Mouse (Mus musculus) T-helper 2 cell (primary cell): Measurements from ENCODE around the gene Tmc6.

Experiments used
- in situ Hi-C: fragments of 300-600 bp; cut with MboI, MseI; formaldehyde crosslinking; loops from one replicate; pipeline ENCODE4 v1.15.1; 2025; ENCODE audit warnings: high pct_unique_total_duplicates

Tmc6 gene

DNA sequence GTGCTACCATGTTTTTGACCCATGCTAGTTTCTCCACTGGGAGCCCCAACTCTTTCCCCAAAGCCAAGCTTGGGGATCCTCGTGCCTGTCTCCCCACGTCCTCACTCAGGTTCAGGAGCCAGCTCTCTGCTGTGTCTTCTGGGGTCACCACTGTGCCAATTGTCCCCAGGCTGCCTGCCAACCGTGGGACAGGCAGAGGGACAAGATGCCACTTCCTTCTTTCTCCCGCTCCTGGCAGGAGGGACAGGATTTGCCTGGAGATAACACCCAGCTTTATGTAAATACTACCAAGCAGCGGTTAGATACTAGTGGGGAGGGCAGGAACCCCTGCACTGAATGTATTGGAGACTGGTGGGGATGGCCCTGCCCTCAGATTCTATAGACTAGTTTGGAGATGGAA, 31.9 kb upstream of the Tmc6 start:
- in situ Hi-C loops, result loop anchor here (25.0 kb wide), 1 partner anchor 1427 kb away; no protein-coding TSS in a partner anchor

DNA sequence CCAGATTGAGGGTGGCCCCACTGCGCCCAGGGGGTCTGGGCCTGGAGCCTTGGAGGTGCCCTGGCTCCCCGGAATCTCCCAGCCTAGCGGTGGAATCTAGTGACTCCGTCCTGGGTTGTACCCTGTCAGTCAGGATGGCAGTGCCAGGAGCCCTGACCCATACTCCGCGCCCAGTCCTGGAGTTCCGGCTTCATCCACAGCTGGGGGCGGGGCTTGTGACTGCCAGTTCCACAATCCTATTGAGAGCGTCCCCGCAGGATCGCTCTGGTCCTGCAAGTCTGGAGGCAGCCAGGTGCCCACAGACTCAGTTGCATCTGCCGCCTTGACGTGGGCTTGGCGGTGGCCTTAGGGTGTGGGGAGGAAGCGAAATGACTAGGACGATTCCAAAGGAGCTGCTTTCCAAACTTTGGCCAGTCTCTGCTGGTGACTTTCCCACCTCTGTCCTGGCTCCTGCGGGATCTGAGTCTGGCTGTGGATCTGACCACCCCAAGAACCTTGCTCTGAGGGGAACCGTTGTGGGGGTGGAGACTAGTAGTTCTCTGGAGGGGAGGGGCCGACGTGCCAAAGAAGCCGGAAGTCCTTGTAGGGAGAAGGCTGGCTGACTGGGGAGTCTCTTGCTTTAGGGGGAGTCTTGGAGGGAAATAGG, 28.5 kb upstream of the Tmc6 start:
- in situ Hi-C loops, result loop anchor here (25.0 kb wide), 1 partner anchor 1423 kb away; no protein-coding TSS in a partner anchor

DNA sequence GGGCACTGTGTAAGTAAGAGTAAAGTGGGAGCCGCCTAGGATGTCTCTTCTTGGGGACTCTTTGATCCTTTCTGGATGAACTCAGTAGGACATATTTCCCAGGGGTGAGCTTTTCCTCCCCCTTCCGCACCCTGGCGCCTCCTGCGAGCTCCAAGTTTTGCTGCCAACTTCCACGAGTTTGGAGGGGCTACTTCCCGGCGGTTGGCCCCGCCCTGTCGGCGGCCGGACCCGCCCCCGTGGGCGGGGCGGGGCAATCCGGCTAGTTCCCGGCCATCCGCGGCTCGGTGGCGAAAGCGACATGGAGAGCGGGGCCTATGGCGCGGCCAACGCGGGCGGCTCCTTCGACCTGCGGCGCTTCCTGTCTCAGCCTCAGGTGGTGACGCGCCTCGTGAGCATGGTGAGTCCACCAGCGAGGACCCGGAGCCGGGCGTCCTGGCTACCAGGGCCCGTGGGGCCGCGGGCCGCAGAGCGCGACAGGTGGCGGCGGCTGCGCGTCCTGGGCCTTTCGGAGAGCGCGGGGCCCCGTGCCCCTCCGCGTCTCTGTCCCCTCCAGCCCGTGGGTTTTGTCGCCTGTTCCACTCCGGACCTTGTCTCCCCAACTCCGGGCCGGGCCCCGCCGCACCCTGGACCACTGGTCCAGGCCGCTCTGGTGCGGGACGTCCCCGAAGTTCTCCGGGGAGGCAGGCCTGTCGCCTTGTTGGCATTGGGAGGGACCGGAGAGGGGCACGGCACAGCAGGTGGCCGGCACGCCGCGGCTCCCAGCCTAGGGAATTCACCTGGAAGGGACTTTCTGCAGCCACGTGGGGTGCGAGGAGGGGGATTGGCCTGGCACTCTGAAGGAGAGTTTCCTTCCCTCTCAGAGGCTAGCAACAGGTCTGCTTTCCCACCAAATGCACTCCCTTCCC, 27.7 kb upstream of the Tmc6 start, which contains the start of the genes Gm20708 and Syngr2:
Gene Gm20708 (plus strand): TSS at position 262 of the 905 bp plus-strand sequence.
Gene Syngr2 (plus strand): TSS at position 262 of the 905 bp plus-strand sequence.
- in situ Hi-C loops, result loop anchor here (25.0 kb wide), 1 partner anchor 1422 kb away; no protein-coding TSS in a partner anchor

DNA sequence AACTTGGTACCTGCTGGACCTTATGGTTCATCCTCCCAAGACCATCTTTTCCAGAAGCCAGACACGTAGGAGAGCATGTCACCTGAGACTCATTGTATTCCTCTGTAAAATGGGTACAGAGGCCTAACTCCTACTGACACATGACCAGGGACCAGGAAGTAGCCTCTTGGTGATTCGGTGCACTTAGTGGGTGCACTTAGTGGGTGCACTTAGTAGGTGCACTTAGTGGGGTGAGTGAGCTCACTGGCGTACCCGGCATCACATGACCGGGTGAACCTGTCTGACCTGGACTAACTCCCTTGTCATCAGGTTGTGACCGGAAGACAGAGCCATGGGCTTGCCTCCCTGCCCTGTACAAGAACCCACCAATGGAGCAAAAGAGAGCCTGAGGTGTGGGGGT, 24.8 kb upstream of the Tmc6 start:
- in situ Hi-C loops, result loop anchor here (25.0 kb wide), 1 partner anchor 1419 kb away; no protein-coding TSS in a partner anchor

DNA sequence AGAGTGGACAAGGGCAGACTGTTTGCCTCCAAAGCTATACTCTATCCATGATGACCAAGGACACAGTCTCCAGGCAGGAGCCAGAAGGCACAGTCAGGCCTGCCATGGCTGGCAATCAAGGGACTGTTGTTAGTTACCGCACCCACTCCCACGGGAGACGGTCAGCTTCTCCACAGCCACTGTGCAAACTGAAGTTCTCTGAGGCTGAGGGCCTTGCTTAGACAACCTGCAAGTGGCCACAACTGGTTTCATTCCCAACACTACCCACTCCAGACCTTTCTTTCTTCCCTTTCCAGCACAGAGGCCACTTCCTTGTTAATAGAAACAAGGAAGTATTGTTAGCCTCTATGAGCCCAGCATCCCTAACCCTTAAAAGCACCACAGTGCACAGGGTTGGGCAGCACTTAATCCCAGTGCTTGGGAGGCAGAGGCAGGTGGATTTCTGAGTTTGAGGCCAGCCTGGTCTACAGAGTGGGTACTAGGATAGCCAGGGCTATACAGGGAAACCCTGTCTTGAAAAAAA, 21.2 kb upstream of the Tmc6 start:
- in situ Hi-C loops, result loop anchor here (25.0 kb wide), 1 partner anchor 1416 kb away; no protein-coding TSS in a partner anchor

DNA sequence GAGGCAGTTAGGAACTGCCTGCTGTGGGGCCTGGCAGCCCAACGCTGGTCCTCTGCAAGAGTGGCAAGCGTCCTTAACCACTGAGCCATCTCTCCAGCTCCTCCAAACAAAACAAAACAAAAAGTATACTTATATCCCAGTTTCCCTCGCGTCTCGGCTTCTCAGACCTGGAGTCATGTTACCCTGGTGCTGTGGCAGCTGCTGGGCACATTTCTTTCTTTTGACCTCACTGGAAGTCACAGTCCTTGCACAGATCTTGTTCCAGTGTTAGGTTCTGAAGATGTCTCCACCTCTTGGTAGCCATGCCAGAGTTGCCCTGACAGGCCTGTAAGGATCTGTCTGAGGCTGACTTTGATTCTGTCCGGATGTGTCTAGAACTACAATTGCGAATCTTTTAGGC, 19.7 kb upstream of the Tmc6 start:
- in situ Hi-C loops, result loop anchor here (25.0 kb wide), 1 partner anchor 1414 kb away; no protein-coding TSS in a partner anchor

DNA sequence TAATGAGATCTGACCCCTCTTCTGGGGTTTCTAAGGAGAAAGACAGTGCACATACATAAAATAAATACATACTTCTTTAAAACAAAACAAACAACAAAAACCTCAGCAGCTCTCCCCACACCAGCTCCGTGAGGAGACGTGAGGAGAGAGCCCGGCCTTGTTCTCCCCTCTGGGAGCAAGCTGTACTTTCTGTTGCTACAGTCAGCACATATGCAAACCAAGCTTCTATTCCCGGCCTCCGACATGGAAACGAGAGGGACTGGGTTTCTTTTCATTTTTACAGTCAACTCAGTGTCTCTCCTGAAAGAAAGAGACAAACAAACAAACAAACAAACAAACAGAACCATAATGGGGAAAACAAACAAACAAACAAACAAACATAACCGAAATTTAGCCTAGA, 18.0 kb upstream of the Tmc6 start:
- in situ Hi-C loops, result loop anchor here (25.0 kb wide), 1 partner anchor 1413 kb away; no protein-coding TSS in a partner anchor

DNA sequence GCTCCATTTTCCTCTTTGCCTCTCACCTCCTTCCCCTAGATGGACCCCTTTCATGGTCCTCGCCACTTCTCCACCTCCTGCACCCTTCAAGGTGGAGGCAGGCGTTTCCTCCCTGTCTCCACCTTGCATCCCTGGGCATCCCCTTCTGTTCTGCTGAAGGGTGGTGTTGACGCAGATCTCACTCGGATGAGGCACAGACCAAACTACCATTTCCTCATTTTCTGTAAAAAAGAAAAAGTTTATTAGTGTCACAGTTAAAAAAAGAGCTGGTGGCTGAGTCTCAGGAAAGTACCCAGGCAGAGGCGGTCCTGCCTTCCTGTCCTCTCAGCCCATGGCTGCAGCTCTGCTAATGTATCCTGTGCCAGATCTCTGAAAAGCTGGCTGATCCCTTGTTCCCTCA, 17.2 kb upstream of the Tmc6 start:
- in situ Hi-C loops, result no loop called here

DNA sequence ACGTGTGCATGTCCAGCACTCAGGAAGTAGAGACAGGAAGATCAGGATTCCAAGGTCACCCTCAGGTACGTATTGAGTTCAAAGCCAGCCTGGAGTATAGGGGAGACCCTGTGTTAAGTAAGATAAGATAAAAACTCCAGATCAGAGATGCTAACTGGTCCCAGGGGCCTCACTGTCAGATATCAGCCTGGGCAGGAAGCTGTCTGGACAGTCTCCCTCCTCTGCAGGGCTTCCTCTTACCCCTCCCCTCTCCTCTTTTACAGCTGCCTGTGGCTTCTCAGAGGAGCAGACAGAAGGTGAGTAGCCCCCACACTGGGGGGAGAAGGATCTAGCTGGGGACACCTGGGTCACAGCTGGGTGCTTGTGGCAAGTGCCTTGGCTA, 16.2 kb upstream of the Tmc6 start:
- in situ Hi-C loops, result no loop called here

DNA sequence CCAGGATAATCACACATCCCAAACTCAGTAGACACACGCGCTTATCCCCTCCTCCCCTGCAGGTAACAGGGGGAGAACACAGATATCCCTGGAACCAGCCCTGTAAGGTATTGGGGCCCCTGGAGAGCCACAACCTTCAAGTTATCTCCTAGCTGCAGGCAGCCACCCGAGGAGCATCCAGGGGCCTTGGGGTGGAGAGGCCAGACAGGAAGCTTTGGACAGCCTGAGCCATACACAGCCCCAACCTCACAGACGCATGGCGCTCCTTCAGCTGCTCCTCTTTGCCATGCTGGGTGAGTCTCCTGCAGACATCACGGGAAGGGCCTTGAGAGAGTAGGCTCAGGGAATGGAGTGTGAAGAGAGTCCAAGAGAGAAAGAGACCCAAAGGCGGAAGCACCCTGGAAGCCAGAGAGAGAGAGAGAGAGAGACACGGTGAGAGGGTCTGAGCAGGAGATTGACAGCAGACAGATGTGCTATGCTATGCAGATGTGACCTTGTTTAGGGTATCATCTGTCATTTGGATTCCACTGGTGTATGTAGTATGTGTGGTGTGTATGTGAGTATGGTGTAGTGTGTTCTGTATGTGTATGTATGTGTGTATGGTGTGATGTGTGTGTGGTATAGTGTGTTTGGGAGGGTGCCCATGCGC, 15.6 kb upstream of the Tmc6 start, which contains the start of gene 6030468B19Rik:
Gene 6030468B19Rik (plus strand): TSS at position 150 of the 649 bp plus-strand sequence.
- in situ Hi-C loops, result no loop called here

DNA sequence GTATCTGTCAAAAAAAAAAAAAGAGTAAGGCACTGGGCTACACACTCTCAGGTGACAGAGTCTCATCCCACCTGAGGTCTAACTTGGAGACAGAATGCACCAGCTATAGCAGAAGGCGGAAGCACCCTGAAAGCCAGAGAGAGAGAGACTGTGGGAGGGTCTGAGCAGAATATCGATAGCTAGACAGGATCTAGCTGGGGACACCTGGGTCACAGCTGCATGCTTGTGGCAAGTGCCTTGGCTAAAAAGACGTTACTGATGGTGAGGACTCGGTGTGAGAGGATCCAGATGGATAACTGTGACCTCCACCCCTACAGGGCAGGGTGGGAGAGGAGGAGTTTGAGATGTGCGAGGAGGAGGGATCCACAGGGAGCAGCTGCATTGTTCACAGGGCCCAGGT, 15.0 kb upstream of the Tmc6 start:
- in situ Hi-C loops, result no loop called here

DNA sequence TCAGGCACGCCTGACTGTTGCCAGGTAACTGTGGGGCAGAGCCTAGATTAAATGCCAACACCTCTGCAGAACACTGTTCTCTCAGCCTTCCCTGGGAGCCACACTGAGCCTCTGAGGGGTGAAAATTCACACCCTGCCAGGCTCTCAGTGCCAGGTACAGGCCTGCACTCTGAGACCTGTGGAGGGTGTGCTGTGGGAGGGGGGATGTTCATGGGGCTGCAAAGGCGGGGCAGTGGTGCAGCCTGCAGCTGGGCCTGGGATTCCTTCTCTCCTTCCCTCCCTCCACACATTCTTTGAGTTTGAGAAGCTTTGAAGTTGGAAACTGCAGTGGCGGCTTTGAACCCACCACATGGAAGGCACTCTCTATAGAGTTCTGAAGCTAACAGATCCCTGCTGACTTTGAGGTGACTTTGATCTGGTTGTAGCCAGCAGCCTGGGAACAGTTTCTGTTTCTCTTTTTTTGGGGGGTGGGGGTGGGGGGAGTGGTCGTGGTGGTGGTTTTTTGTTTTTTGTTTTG, 12.1 kb upstream of the Tmc6 start:
- in situ Hi-C loops, result no loop called here

DNA sequence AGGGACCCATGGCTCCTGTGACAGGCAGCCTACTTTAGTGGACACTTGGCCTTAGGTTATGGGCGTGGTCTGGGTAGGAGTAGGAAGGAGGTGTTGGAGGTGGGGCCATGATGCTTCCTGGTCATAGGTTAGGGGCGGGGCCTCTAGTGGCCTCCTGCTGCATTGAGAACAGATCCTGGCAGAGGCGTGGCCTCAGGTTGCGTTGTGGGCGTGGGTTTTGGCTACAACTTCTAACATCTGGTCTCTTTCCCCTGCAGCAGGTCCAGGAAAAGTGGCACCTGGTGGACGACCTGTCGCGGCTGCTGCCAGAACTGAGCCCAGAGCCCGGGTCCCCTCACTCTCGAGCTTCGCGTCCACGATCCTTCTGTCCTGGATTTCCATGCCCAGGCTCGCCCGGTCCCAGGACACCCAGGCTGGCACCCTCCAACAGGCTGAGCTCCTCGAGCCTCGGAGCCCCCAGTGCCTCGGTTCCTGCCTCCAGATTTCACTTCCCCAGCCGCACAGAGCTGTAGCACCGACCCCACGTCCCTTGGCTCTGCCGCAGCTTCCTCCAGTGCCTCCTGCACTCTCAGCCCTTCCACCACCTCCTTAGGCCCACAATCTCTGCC, 10.4 kb upstream of the Tmc6 start:
- in situ Hi-C loops, result no loop called here

DNA sequence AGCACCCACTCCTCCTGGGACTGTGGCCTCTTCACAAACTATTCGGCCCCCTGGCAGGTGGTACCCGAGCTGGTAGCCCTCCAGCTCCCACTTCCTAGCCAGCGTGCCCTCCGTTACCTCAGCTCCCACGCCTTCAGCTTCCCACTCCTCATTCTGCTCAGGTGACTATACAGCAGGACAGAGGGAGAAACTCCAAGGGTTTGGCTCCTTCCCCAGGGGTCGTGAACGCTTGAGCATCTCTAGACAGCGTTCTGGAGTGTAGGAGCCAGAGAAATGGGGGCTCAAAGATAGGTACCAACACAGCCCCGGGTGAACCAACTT, 9.4 kb upstream of the Tmc6 start:
- in situ Hi-C loops, result no loop called here

DNA sequence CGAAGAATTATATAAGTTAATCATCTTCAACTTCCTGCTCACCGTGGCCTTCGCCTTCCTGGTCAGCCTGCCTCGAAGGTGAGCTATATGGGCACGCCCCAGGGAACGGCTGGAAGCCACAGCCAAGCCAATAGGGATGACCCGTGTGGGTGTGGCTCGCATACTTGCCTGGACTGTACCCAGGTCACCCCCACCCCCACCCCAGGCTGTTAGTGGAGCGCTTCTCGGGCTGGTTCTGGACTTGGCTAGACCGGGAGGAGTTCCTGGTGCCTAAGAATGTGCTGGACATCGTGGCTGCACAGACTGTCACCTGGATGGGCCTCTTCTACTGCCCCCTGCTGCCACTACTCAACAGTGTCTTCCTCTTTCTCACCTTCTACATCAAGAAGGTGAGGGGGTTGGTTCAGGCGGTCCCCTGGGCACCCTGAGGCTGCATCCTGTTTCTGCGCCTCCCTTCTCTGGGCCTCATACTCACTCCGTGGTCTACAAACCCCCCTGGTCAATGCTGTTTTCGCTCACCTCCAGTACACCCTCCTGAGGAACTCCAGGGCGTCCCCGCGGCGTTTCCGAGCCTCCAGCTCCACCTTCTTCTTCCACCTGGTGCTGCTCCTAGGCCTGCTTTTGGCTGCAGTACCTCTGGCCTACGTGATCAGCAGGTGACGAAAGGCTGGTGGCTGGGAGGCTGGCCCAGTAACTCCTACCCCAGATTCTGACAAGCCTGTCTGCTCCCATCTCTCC, 8.9 kb upstream of the Tmc6 start:
- in situ Hi-C loops, result no loop called here

DNA sequence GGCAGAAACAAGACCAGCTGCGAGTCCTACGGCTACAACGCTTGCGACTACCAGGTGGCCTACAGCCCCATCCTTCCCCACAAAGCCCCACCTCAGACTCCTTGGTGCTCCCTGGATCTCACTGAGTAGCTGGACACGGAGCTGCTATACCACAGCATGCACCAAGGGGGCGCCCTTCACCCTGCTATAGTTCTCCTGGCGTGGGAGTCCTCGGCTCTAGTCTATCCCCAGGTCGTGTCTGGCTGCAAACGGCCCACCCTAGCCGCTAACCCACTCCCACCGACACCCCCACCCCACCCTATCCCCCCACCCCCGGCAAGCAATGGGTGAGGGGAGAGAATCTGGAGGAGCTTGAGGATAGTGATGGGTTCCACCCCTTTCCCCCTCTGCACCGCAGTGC, 8.3 kb upstream of the Tmc6 start:
- in situ Hi-C loops, result no loop called here

DNA sequence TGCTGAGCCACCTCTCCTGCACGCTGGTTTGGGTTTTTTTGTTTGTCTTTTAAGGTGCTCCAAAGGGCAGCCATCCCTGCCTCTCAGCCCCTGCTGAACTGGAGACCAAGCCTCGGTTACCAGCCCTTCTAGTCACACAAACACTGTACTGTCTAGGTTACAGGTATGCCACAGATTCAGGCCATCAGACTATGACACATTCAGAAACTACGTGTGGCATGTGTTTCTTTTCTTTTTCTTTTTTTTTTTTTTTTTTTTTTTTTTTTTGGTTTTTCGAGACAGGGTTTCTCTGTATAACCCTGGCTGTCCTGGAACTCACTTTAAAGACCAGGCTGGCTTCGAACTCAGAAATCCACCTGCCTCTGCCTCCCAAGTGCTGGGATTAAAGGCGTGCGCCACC, 6.5 kb upstream of the Tmc6 start:
- in situ Hi-C loops, result loop anchor here (5.0 kb wide), 1 partner anchor 76 kb away; no protein-coding TSS in a partner anchor

DNA sequence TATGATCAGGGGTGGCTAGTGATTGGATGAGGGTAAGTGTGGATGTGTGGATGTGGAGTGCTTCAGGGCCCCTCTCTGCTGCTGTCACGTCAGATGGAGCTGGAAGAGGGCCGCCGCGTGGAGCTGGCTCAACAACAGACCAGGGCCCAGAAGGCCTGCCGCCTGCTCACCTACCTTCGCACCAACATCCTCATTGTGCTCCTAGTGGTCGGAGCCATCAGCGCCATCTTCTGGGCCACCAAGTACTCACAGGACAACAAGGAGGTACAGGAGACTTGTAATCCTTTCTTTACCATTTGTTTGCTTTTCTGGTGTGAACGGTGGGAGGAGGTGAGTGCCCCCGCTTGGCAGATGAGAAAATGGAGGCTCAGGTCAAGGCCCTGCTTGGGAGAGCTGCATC, 4.3 kb upstream of the Tmc6 start:
- in situ Hi-C loops, result loop anchor here (5.0 kb wide), 1 partner anchor 74 kb away; no protein-coding TSS in a partner anchor

DNA sequence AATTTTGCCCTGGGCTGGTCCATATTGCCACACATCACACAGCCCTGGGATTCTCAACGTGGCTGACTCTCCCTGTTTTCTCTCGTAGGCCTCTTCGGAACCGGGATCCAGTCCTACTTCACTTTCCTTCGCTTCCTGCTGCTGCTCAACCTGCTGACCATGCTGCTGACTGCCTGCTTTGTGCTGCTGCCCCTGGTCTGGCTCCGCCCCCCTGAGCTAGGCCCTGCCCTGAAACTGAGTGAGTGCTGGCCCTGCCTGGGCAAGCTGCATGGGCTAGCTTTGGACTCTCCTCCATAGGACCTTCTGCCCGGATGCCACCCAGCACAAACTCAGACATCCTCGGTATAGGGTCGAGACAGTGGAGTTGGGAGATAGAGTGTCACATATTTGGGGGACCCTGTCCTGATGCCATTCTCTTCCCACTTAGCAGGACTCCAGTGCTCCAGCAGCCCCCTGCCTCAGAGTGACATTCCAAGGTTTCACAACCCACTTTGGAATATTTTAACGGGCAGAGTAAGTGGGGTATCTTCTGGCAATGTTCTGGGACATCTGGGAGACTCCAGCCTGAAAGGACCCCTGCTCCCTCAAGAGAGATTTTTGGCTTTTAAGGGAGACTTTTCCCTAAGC, 1.8 kb upstream of the Tmc6 start:
- in situ Hi-C loops, result no loop called here

DNA sequence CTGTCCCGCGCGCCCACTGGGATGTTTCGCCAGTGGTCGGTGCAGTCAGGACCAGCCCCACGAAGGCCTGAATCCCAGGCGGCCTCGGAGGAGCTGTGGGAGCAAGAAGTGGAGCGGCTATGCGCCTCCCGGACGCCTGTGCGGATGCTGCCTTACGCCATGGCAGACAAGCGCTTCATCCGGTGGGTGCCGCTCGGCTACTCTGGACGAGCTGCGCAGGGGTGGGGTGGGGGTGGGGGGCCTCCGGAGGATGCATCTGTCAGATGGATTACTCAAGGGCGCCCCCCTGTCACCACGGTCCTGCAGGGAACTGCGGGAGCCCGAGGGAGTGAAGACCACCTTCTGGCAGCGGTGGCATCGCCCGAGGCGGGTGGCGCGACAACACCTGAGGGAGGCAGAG, 1.1 kb upstream of the Tmc6 start:
- in situ Hi-C loops, result no loop called here
